Mouse (Mus musculus): ENCODE results near the gene Satl1. TPM values are rescaled to one million over a fixed set of nuclear protein-coding genes. Genes with fewer than 3 reads are reported as not detected.

Gene Satl1
- not detected for total RNA-seq (2021)

- no peak for DNase-seq
These were observed at the start of gene Satl1 for GRCm38 (mm10) chrX:112406679-112407078. Gene Satl1, minus strand, starts transcription at chrX:112406779.

- DNase-seq: no peak
These were observed 31.5 kb upstream of the Satl1 start for GRCm38 (mm10) chrX:112438064-112438463.

GRCm38 (mm10) chrX:112437580-112437979, 31.0 kb upstream of the Satl1 start:
- no peak for DNase-seq

GRCm38 (mm10) chrX:112422998-112423397, 16.4 kb upstream of the Satl1 start:
- DNase-seq: peak; percentile 29

GRCm38 (mm10) chrX:112412309-112412708, 5.7 kb upstream of the Satl1 start:
- DNase-seq: no peak

- DNase-seq: peak; percentile 16
These were observed 35.8 kb downstream of the Satl1 start for GRCm38 (mm10) chrX:112370577-112371410.

- no peak for DNase-seq
These were observed 38.2 kb downstream of the Satl1 start for GRCm38 (mm10) chrX:112368426-112368825.

- DNase-seq: peak; percentile 12
These were observed 58.2 kb downstream of the Satl1 start for GRCm38 (mm10) chrX:112348395-112348791.

- no peak for DNase-seq
These were observed 58.8 kb downstream of the Satl1 start for GRCm38 (mm10) chrX:112347467-112348394.

- no peak for DNase-seq
These were observed 67.1 kb downstream of the Satl1 start for GRCm38 (mm10) chrX:112339486-112339885.

Other genes with a start within 250 kb of the Satl1 start
- gene 4933403O08Rik, start 167.7 kb downstream of the Satl1 start, total RNA-seq (2021): not detected
- gene Apool, start 95.4 kb downstream of the Satl1 start, total RNA-seq (2021): 10 to 100 TPM; 62.9 to 66.5 TPM
- gene 2010106E10Rik, start 88.5 kb upstream of the Satl1 start, total RNA-seq (2021): not detected
- gene Zfp711, start 193.7 kb upstream of the Satl1 start, total RNA-seq (2021): 1 to 10 TPM; 4.6 to 6.6 TPM

All from heart, postnatal 4 days (tissue).